Mouse (Mus musculus) left cerebral cortex, adult 11 months (tissue): Measurements from ENCODE around the gene Emd.
"Not testable (repeated sequence)": the region's sequence is repeated elsewhere in the genome, so short reads cannot be mapped to it uniquely, and the experiment has no call there.

ENCODE experiments used
- DNase-seq: peaks from one replicate; pipeline ENCODE4 v3.0.0; 2022; ENCODE audit warnings: low spot score

Gene Emd

DNA sequence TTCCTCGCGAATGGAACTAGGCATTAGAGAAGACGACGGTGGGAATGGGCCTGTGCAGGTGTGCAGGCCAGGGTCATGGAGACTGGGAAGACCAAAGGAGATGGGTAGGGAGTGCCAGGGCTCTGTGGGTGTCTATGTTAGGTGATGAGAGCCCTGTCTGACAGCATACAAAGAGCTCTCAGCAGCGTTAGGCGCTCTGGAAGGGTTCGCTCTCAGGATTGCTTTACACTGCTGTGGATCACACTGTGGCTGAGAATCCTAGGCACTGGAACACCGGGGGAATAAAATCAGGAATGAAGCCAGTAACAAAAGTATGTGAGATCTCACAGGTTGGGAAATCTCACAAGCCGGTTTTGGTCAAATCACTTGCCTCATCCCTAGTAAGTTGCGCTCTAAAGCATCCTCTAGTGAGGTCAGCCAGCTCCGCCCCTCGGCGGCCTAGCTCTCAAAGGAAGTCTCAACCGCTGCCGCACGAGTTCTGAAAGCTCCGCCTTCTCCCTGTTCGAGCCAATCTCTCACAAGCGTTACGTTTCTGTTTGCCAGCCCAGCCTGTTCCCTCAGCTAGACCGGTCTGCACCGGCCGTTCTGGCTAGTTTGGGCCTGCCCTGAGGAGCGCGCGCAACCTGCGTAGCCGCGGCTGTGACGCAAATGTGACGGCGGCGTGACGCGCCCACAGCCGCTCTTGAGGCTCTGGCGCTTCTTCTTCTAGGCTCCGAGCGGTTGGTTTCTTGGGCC, at the start of gene Emd:
TSS of gene Emd (plus strand) at position 535 of the 735 bp plus-strand sequence.
- peak; percentile 81 for DNase-seq

DNA sequence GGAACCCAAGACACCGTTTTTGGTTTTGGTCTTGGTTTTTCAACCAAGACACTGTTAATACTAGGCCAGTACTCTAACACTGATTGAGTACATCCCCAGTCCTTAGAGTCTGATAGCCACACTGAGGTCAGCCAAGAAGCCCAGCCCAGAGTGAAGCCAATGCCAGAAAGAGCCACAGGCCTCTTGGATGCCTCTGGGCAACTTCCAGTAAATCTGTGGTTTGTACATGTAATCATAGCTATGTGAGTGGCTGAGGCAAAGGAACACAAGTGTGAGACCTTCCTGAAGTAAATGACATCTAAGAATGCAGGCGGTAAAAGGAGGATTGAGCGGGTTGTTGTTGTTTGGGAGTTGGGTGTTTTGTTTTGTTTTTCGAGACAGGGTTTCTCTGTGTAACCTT, 36.0 kb upstream of the Emd start:
- DNase-seq, result no peak

DNA sequence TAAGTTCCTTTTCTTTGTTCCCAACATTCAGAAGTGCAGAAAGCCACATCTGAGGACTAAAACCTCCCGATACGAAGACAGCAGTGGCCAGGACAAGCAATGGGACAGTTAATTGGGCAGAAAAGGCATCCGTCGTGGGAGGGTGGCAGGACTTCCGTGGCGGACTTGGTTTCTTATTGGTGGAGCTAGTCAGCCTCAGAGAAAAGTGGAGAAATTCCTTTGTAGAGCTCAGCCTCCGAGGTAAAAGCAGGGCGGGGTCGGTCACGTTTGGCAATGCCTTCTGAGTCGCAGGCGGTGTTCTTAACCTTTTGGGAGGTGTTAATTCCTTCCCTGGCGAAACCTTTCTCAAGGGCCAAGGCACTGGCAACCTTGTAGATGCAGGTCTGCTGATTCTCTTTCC, 35.0 kb upstream of the Emd start:
- no peak for DNase-seq

DNA sequence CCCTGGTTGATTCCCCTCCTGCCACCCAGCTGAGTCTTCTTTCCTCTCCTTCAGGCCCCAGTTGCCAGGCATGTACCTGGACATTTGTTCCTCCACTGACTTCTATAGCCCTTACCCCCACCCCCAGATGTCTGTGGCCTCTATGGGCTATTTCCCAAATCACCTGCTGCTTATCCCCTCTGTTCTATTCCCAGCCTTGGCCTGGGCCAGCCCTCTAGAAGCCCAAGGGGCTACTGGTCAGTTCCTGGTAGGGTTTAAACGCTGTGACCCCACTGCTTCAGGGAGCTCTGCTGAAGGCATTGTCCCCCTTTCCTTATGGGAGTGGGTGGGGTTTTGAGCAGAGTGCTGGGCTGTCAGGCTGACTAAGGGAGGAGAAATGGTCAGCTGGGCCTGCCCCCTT, 34.4 kb upstream of the Emd start:
- not testable (repeated sequence) for DNase-seq

DNA sequence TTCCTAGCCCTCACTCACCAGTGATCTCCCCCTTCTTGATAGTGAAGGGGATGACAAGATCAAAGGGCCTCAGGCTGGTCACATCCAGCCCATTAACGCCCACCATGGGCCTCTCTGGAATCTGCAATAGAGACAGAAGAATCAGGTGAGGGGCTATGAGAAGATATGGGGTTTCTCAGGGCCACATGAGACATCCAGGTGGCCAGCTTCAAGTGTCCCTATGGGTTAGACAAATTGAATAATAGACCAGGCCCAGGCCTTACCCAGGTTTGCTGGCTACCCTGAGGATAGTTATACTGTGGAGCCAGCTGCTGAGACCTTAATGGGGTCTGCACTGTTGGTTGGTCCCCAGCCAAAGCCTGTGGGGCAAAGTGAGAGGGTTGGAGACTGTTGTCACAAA, 24.4 kb upstream of the Emd start:
- no peak for DNase-seq

DNA sequence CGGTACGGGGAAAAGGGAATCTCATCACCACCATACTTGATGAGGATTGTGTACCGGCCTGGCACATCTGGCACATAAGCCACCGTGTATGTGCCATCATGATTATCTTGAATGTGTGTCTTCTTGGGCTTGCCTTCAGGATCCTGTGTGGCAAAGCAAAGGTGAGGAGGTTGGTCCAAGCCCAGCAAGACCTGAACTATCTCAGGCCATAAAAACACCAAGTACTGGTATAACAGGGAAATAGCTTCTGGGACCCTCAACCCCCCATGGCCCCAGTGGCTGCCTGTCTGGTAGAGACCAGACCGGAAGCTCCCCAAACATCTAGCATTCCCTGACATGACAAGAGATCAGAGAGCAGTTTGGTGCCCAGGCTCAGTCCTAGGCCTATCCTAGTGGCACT, 21.3 kb upstream of the Emd start:
- no peak for DNase-seq

DNA sequence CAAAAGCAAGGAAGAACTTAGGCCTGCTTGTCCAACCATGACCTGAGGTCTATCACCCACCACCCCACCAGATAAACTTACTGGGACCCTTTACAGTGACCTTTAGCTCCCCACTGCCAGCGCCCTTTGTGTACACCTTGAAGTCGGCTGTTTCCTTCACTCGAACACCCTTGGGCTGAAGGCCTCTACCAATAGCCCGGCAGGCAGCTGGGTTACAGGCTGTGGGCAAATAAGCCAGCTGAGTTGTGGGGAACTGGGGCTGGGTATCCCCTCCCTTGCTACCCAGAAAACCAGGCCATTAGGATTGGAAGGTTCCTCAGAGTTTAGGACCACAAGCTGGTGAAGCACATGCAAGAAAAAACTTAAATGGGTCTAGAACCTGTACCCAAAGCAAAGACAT, 14.2 kb upstream of the Emd start:
- no peak for DNase-seq

DNA sequence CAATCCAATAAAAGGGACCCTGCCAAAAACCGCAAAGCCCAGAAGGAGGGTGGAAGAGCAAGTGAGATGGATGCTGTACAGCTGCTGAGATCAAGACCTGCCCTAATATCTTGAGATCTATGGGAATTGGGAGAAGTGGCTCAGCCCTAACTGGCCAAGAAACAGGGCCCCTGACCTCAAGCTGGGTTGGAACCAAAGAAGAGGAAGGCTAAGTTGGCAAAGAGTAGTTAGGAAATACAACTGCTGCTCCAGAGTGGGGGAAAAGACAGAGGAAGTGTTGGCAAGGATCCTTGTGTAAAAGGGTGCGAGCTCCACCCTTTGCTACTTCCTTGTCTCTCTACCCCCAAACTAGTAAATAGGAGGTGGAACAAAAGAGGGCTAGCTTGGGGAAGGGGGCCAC, 11.1 kb upstream of the Emd start:
- no peak for DNase-seq

DNA sequence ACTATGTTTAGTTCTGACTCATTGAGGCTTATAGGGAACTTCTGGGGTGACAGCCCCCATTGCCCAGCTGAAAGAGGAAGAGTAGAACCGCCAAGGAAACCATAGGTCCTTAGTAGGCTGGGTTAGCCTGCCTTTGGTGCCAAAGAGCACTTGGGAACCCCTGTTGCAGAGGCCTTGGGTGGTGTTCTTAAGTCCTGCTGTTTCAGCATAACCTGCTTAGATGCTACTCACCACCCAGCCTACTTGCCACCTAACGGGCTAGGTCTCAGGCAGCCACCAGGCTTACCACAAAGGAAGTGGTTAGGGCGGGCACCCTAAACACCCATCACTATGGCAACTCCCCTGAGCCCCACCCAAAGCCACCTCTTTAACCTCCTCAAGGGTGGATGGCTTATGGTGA, 10.7 kb upstream of the Emd start:
- DNase-seq, result no peak

DNA sequence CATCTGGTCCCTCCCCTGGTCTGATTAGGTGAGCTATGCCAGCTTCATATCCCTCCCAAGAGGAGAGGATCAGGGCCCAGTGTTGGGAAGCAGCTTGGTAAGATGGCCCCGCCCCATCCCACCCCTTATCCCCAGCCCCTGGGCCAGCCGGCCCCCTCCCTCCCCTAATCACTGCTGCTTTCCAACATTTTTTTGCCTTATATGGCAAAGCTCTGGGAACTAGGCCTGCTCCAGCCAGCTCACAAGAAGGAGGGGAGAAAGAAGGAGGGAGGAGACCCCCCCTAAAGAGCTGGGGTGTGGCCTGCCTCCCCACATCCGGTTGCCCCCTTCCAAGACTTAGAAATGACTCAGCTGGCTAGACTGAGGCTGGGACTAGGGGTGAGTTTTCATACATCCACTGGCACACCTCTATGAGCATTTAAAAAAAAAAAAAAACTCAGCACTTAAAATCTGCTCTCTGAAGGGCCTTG, 9.8 kb upstream of the Emd start:
- no peak for DNase-seq

DNA sequence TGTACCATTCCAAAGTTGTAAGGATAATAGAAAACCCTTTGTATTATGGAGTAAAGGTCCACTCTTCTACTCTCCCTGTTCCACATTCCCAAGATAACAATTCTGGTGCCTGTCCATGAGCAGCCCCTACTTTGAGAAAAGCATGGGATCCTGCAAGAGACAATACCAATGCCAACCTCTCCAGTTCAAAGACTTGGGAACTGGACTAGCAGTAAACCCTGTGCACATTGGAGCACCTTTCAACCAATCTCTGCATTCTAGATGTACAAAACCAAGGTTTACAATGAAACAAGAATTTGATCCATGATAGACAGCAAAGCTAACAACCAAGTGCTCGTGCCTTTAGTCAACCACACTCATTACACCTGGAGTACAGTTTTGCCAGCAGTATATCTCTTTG, 9.4 kb upstream of the Emd start:
- DNase-seq, result no peak

DNA sequence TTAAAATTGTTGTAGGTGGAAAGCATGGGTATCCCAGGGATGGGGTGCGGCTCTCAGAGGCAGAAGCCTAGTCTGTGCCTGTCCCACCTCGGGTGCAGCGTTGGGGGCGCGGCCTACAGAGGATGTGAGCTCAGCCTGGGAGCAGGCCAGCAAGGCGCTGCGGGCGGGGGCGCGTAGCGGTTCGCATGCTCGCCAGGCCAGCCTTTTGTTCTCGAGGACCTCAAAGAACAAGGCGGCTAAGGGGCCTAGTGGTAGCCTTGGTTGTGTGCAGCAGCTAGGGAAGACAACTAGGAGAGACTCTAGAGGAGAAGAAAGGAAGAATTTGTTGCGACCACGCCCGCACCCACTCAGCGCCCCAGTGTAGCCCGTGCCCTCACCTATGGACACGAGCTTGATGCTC, 8.8 kb upstream of the Emd start:
- DNase-seq, result peak; percentile 51

DNA sequence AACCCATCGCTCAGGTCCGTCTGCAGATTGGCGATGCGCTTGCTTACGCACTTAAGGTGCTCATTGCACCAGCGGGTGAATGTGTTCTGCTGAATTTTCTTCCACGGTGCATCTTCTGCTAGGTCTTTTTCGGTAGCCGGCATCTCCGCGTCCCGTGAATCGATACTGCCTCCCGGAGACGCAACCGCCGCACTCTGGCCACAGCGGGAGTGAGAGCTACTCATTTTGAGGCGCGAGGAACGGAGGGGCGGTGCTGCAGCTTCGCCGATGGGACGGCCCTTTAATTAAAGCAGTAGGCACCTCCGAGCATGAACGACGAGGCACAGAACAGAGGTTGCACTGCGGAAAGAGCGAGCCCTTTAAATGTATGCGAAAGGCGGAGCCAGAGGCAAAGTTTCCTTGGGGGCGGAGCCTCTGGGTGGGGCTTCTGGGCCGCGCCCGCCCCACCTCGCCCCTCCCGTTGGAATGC, 8.2 kb upstream of the Emd start:
- peak; percentile 83 for DNase-seq

DNA sequence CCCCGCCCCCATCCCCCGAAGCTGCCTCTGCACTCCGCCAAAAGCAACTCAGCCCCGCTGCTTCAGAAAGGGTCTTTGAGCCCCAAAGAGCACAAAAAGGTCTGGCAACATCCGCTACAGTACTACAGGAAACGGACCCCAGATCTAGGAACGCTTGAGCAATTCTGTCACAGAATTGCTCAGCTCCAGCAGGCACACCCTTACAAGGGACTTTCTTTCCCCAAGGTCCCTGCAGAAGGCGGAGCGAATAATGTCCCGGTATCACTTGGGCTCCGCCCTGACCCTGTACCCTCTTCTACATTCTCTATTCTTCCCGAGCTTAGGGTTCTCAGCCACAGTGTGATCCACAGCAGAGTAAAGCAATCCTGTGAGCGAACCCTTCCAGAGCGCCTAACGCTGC, 7.8 kb upstream of the Emd start:
- no peak for DNase-seq

DNA sequence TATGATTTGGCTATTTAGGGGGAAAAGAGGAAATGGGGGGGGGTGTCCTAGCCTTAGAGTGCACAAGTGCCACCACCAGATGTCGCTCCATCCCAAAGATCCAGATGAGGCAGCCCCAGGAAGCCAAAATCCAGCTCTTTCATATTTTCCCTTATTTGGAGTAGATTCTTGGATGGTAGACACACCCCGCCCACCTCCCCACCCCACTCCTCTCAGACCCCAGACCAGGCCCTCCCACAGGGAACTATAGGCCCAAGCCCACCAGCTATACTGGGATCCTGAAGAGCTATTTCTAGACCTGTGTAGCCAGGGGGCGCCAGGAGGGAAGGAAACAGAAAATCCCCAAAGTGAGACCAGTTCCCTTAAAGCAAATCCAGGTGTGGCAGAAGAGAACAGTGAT, 5.8 kb upstream of the Emd start:
- DNase-seq, result no peak

DNA sequence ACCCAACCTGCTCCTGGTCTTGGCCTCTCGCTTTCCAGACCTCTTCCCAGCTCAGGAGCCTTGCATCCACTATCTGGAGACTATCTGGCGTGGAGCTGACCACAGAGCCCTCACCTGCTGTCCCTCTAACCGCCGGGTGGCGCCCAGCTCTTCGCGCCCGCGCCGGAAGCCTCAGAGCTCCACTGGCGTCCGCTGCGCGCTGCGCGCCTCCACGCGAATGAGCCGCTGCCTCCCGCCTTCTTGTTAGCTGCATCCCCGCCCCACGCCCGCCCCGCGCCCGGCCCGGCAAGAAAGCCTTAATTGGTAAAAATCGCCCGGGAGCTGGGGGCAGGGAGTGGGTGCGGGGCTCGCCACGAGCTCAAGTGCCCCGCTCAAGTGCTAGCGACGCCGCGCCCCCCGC, 4.9 kb upstream of the Emd start, which contains the start of gene Flna:
TSS of gene Flna (minus strand) at position 206 of the 400 bp plus-strand sequence.
- no peak for DNase-seq

DNA sequence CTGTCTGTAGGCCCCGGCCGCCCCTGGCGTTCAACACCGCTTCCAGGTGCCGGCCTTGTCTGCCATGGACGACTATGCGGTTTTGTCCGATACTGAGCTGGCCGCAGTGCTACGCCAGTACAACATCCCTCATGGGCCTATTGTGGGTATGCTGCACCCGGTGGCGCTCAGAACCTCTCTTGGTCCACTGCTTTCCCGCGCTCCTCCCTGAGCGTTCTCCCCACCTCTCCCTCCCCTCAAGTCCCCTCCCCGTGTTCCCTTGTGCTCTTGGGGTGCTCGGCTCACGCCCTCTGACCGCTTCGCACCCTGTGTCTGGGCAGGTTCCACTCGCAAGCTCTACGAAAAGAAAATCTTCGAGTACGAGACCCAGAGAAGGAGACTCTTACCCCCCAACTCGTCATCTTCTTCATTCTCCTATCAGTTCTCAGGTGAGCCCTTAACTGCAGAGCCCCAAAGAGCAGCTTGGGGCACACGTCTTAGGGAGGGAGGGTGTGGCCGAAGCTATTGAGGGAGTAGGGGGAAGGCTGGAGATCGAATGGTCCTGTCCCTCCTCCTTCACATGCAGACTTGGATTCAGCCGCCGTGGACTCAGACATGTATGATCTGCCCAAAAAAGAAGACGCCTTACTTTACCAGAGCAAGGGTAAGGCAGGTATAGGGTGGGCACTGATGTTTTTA, 540 bp downstream of the Emd start:
- DNase-seq, result no peak

DNA sequence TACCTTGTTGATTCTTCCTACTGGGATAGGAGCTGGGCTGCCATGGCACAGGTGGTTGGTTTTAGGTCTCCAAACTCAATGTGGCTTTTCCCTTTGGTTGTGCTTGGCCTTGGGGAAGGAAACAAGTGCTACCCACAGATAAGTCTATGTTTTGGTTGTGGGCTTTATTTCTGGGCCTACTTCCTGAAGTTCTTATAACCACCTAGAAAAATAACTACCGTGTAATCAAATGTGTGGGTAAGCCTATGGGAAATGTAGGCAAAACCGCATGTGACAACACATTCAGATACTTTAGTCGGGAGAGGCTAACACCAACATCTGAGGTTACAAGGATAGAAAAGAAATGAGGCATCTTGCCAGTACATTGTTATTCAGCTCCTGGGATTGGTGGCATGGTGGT, 3.3 kb downstream of the Emd start:
- no peak for DNase-seq

DNA sequence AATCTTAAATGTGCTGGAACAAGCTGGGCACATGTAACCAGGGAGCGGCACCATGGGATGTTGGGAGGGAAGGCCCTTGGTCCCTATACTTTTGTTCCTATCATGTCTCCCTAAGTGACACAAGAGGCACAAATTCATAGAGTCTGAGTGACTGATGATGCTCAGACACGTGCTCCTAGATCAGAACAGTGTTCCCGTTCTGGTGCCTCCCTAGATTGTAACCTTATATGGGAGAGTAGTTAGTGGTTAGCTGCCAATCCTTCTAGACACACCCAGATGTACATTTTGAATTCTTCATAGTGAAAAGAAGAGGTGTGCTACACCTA, 15.2 kb downstream of the Emd start:
- no peak for DNase-seq

DNA sequence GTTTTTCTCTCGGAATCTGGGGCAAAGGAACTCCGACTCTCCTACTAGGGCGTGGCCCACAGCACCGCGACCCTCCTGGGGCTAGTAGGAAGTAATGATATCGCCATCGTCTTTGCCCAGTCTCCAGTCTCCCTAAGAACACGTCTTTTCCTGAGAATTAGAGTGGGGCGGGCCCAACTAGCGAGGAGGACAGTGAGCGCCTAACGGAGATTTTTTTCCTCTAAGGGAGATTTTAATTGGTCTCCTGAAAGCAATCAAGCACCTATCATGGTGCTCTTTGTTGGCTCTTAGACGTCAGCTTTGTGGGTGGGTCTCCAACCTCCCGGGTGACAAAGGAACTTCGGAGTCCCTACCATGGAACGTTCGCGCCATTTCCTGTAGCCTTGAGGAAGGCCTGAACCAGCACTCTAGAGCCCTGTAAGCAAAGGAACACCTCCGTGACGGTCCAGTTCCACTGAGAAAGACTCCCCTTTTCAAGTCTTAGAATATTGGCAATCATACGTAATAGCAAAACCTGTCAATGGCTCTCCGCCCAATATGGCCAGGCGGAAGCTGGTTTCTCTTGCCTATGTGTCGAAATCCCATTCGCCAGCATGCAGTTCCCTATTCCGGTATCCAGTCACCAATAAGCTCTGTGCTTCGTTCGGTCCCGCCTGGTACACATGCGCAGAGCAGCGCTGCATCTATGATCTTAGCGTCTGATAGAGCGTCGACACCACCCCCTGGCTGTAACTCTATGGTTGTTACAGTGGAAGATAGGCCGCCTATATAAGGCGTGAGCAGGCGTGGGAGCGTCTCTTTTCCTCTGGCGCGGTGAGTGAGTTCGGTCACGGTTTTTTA, 15.8 kb downstream of the Emd start, which contains the start of gene Rpl10:
TSS of gene Rpl10 (plus strand) at position 751 of the 840 bp plus-strand sequence.
- peak; percentile 93 for DNase-seq

DNA sequence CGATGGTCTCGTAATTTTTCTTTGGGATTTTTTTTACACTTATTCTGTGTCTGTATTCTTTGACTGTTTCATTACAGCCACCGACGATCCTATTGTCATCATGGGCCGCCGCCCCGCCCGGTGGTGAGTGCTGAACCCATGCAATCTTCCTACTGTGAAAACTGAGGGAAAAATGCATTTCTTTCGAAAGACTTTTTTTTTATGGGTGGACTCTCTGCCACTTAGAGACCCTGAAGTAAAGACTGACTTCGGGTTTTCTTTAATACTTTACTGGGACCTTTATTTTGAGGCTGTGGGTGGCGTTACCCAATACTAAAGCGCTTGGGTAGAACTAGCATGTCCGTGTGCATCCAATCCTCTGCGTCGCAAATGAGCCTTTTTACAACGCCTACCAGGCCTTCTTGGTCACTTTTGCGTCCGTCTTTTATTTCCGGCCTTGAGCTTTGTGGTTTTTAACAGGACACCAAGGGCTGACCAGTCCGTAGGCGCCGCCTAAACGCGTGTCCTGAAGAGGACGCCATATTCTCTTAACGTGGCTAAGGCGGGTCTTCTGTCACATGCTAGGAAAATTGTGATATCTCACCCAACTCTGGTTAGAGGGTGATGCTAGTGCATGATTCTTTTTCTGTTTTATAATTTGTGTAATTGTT, 16.5 kb downstream of the Emd start:
- DNase-seq, result no peak
